8 mouse cellular contexts compared by ENCODE assay signal in the genomic region with DNA sequence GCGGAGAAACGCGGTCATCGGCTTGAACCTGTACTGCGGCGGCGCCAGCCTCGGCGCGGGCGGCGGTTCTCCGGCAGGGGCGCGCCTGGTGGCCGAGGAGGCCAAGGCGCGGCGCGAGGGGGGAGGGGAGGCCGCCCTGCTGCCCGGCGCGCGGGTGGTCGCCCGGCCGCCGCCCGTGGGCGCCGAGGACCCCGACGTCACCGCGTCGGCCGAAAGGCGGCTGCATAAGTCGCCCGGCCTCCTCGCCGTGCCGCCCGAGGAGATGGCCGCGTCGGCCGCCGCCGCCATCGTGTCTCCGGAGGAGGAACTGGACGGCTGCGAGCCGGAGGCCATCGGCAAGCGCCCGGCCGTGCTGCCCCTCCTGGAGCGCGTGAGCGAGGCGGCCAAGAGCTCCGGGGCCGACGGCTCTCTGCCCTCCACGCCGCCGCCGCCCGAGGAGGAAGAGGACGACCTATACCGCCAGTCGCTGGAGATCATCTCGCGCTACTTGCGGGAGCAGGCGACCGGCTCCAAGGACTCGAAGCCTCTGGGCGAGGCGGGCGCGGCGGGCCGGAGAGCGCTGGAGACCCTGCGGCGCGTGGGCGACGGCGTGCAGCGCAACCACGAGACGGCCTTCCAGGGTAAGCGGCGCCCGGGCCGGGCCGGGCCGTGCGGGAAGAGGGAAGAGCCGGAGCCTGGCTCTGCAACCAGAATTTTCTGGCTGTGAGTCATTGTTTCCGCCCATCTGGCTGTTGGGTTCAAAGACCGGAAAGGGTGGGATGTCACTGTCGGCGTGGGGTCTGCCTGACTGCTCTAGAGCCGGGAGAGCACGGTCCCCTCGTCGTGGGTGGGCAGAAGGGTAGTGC. TPM values are rescaled to one million over a fixed set of nuclear protein-coding genes. Genes with fewer than 3 reads are reported as not detected.
A peak's percentile ranks its signal among the peaks of the same experiment; 100 is the strongest.
DNase-seq lines count a peak whose midpoint lies in the region; ATAC-seq lines count a peak whose summit lies in the region.

No protein-coding gene starts in this region.

- H3K4me1 ChIP-seq in erythroblast, embryonic 14.5 days (ENCODE audit: control insufficient read depth) = peaks cover 58% of the 10 kb centered on the region
- peaks cover 32% of the 10 kb centered on the region for H3K4me1 ChIP-seq in heart, embryonic 12.5 days (replicated peaks)
- peaks cover 37% of the 10 kb centered on the region for H3K4me1 ChIP-seq in kidney, embryonic 16.5 days (ENCODE audit: insufficient read depth, low read length)
- peaks cover 61% of the 10 kb centered on the region for H3K4me1 ChIP-seq in liver, embryonic 15.5 days (replicated peaks)
- H3K4me1 ChIP-seq in neural tube, embryonic 12.5 days = peaks cover 33% of the 10 kb centered on the region

- peak overlapping the region; percentile 100 for H3K9ac ChIP-seq in heart, embryonic 12.5 days
- H3K9ac ChIP-seq in kidney, embryonic 16.5 days (replicated peaks; ENCODE audit: low read length) = peak overlapping the region; percentile 100
- peak overlapping the region; percentile 100 for H3K9ac ChIP-seq in liver, embryonic 15.5 days
- peak overlapping the region; percentile 99 for H3K9ac ChIP-seq in neural tube, embryonic 12.5 days

- peaks cover 61% of the 10 kb centered on the region for H3K36me3 ChIP-seq in erythroblast, embryonic 14.5 days (ENCODE audit: control insufficient read depth)
- peaks cover 35% of the 10 kb centered on the region for H3K36me3 ChIP-seq in heart, embryonic 12.5 days
- peaks cover 30% of the 10 kb centered on the region for H3K36me3 ChIP-seq in kidney, embryonic 16.5 days (ENCODE audit: insufficient read depth, low read length)
- peaks cover 41% of the 10 kb centered on the region for H3K36me3 ChIP-seq in liver, embryonic 15.5 days (replicated peaks)
- peaks cover 27% of the 10 kb centered on the region for H3K36me3 ChIP-seq in neural tube, embryonic 12.5 days

- peak overlapping the region; percentile 98 for H3K27ac ChIP-seq in heart, embryonic 12.5 days (ENCODE audit: poor library complexity, severe bottlenecking)
- H3K27ac ChIP-seq in kidney, embryonic 16.5 days (ENCODE audit: low read length) = peak overlapping the region; percentile 99
- peak overlapping the region; percentile 98 for H3K27ac ChIP-seq in liver, embryonic 15.5 days (replicated peaks)
- H3K27ac ChIP-seq in neural tube, embryonic 12.5 days = peak overlapping the region; percentile 99

- peak; percentile 68 for ATAC-seq in heart, embryonic 12.5 days (ENCODE audit: insufficient number of reproducible peaks, low FRiP score)
- peak; percentile 64 for ATAC-seq in kidney, embryonic 16.5 days (ENCODE audit: low FRiP score, low TSS enrichment)
- peak; percentile 59 for ATAC-seq in liver, embryonic 15.5 days (ENCODE audit: insufficient read depth)
- peak; percentile 68 for ATAC-seq in neural tube, embryonic 12.5 days (ENCODE audit: low FRiP score, low read depth)

- H3K4me3 ChIP-seq in erythroblast, embryonic 14.5 days (replicated peaks) = peak overlapping the region; percentile 79
- peak overlapping the region; percentile 99 for H3K4me3 ChIP-seq in heart, embryonic 12.5 days
- peak overlapping the region; percentile 99 for H3K4me3 ChIP-seq in kidney, embryonic 16.5 days (ENCODE audit: low read length)
- peak overlapping the region; percentile 97 for H3K4me3 ChIP-seq in liver, embryonic 15.5 days (replicated peaks)
- peak overlapping the region; percentile 99 for H3K4me3 ChIP-seq in neural tube, embryonic 12.5 days

- no peaks in the 10 kb centered on the region for H3K27me3 ChIP-seq in erythroblast, embryonic 14.5 days (ENCODE audit: control insufficient read depth)
- no peaks in the 10 kb centered on the region for H3K27me3 ChIP-seq in heart, embryonic 12.5 days (replicated peaks)
- no peaks in the 10 kb centered on the region for H3K27me3 ChIP-seq in kidney, embryonic 16.5 days (ENCODE audit: insufficient read depth, low read length)
- H3K27me3 ChIP-seq in liver, embryonic 15.5 days = no peaks in the 10 kb centered on the region
- H3K27me3 ChIP-seq in neural tube, embryonic 12.5 days (replicated peaks) = no peaks in the 10 kb centered on the region

- DNase-seq in CD4-positive helper T cell, adult 2 months (ENCODE audit: low read depth, low spot score) = peak; percentile 87
- DNase-seq in adrenal gland, postnatal 36 days = peak; percentile 81 to 83
- DNase-seq in testis, postnatal 14 days (ENCODE audit: low spot score) = peak; percentile 80

- under 1% methylated on average over 106 of the region's 113 CpGs for WGBS in heart, embryonic 12.5 days
- under 1% methylated on average over 88 of the region's 113 CpGs for WGBS in kidney, embryonic 16.5 days
- under 1% methylated on average over 95 of the region's 113 CpGs for WGBS in liver, embryonic 15.5 days (ENCODE audit: insufficient replicate concordance)
- under 1% methylated on average over 112 of the region's 113 CpGs for WGBS in neural tube, embryonic 12.5 days

- H3K4me2 ChIP-seq in heart, embryonic 12.5 days = peak overlapping the region; percentile 91
- peak overlapping the region; percentile 80 for H3K4me2 ChIP-seq in kidney, embryonic 16.5 days (replicated peaks; ENCODE audit: low read depth, low read length)
- peak overlapping the region; percentile 77 for H3K4me2 ChIP-seq in liver, embryonic 15.5 days
- peak overlapping the region; percentile 95 for H3K4me2 ChIP-seq in neural tube, embryonic 12.5 days (replicated peaks)

- no peaks in the 10 kb centered on the region for H3K9me3 ChIP-seq in erythroblast, embryonic 14.5 days (ENCODE audit: control insufficient read depth, low read length)
- no peaks in the 10 kb centered on the region for H3K9me3 ChIP-seq in heart, embryonic 12.5 days (replicated peaks)
- no peaks in the 10 kb centered on the region for H3K9me3 ChIP-seq in kidney, embryonic 16.5 days (ENCODE audit: low read length)
- H3K9me3 ChIP-seq in liver, embryonic 15.5 days (replicated peaks) = no peaks in the 10 kb centered on the region
- H3K9me3 ChIP-seq in neural tube, embryonic 12.5 days = no peaks in the 10 kb centered on the region

RNA-seq across cellular contexts. Expression of gene Mcl1, which starts 0.5 kb away (rescaled TPM):
- total RNA-seq in adrenal gland, postnatal 36 days (2021) = 100 to 1,000 TPM; 199 to 227 TPM
- 31.1 and 36.9 TPM in 2 replicates for polyA plus RNA-seq in erythroblast, embryonic 14.5 days (2012)
- polyA plus RNA-seq in heart, embryonic 12.5 days (2016; fragmentation: Nextera tagmentation; extraction: Ambion mirVana) = 65.2 and 66.9 TPM in 2 replicates
- 23.7 and 38.1 TPM in 2 replicates for polyA plus RNA-seq in kidney, embryonic 16.5 days (2015; fragmentation: Nextera tagmentation; extraction: Ambion mirVana)
- 34.8 and 39.0 TPM in 2 replicates for polyA plus RNA-seq in liver, embryonic 15.5 days (2015; fragmentation: Nextera tagmentation; extraction: Ambion mirVana)
- polyA plus RNA-seq in neural tube, embryonic 12.5 days (2016; fragmentation: Nextera tagmentation; extraction: Ambion mirVana) = 87.0 and 91.1 TPM in 2 replicates

RNA-seq across cellular contexts. Expression of gene Adamtsl4, which starts 28.6 kb away (rescaled TPM):
- total RNA-seq in adrenal gland, postnatal 36 days (2021) = 10 to 100 TPM in 1 of 2 experiments, 1 to 10 TPM in 1; 6.5 to 11.1 TPM
- 0.22 TPM in 1 of 2 replicates, not detected in the other for polyA plus RNA-seq in erythroblast, embryonic 14.5 days (2012)
- polyA plus RNA-seq in heart, embryonic 12.5 days (2016; fragmentation: Nextera tagmentation; extraction: Ambion mirVana) = 4.3 and 4.9 TPM in 2 replicates
- polyA plus RNA-seq in kidney, embryonic 16.5 days (2015; fragmentation: Nextera tagmentation; extraction: Ambion mirVana) = 3.8 and 3.9 TPM in 2 replicates
- 0.79 and 1.0 TPM in 2 replicates for polyA plus RNA-seq in liver, embryonic 15.5 days (2015; fragmentation: Nextera tagmentation; extraction: Ambion mirVana)
- 0.96 and 1.3 TPM in 2 replicates for polyA plus RNA-seq in neural tube, embryonic 12.5 days (2016; fragmentation: Nextera tagmentation; extraction: Ambion mirVana)

RNA-seq across cellular contexts. Expression of gene Ensa, which starts 34.3 kb away (rescaled TPM):
- total RNA-seq in adrenal gland, postnatal 36 days (2021) = 100 to 1,000 TPM in 1 of 2 experiments, 10 to 100 TPM in 1; 83.6 to 107 TPM
- 2.8 and 4.2 TPM in 2 replicates for polyA plus RNA-seq in erythroblast, embryonic 14.5 days (2012)
- polyA plus RNA-seq in heart, embryonic 12.5 days (2016; fragmentation: Nextera tagmentation; extraction: Ambion mirVana) = 50.8 and 51.4 TPM in 2 replicates
- 76.4 and 78.6 TPM in 2 replicates for polyA plus RNA-seq in kidney, embryonic 16.5 days (2015; fragmentation: Nextera tagmentation; extraction: Ambion mirVana)
- 32.7 and 35.9 TPM in 2 replicates for polyA plus RNA-seq in liver, embryonic 15.5 days (2015; fragmentation: Nextera tagmentation; extraction: Ambion mirVana)
- polyA plus RNA-seq in neural tube, embryonic 12.5 days (2016; fragmentation: Nextera tagmentation; extraction: Ambion mirVana) = 95.0 and 95.8 TPM in 2 replicates

Comparison
In these comparisons a context has a peak if more than half of its experiments do, and no peak if none do; other contexts are left out.
1. Peak in every context shown above with its lines: DNase-seq, ATAC-seq, H3K4me3 ChIP-seq and H3K27ac ChIP-seq.